Mouse (Mus musculus) thymus, postnatal 14 days (tissue): ENCODE results near the gene Cdk18.
A peak's percentile ranks its signal among the peaks of the same experiment; 100 is the strongest.

Source experiments
- DNase-seq: peaks from one replicate; pipeline ENCODE4 v3.0.0; 2021

Cdk18 gene

DNA sequence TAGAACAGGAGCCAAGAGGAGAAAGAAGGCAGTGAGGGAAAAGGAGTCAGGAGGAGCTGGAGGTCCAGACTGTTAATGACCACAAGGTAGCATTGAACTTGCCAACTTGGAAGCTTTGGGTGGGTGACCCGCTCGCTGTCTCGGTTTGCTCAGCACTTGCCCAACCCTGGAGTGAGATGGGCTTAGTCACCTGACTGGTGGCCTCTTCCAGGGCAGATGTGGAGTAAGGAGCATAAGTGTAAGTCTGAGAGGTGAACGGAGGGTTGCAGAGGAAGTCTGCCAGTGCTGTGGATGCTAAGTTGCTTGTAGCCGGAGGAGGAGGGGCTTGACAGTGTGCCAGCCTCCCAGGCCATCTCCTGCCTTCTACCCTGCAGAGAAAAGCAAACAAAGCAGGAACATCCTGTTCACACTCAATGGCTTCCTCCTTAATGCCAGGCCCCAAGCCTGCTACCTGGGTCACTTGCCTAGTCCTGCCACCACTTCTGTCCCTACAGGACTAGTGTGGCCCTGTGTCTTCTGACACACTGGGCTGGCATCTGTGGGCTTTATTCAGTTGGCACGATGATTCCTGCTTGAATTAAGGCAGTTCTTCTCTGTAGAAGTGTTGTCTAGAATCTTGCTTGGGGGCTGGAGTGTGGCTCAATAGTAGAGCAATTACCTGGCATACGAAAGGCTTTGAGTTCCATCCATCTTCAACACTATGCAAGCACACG is 6.6 kb upstream of the Cdk18 start:
- no peak for DNase-seq

GRCm38 (mm10) chr1:132144837-132145236 is 5.4 kb upstream of the Cdk18 start:
- DNase-seq, result no peak

DNA sequence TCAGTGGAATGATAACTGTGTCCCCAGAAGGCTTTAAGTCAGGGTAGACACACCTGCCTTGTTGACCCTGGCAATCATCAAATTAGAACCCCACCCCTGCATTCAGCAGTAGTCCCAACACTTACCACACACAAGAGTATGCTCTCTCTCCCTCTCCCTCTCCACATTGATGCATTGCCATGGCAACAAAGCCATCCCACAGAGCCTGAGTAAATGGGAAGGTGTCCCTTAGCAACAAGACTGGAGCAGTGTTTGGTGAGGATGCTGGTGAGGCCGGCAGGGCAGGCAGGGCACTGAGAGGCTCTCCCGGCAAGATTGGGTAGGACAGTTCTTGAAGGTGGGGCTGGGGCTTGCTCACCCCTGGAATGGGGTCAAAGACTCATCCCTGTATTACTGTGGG is 4.7 kb upstream of the Cdk18 start:
- DNase-seq, result no peak

DNA sequence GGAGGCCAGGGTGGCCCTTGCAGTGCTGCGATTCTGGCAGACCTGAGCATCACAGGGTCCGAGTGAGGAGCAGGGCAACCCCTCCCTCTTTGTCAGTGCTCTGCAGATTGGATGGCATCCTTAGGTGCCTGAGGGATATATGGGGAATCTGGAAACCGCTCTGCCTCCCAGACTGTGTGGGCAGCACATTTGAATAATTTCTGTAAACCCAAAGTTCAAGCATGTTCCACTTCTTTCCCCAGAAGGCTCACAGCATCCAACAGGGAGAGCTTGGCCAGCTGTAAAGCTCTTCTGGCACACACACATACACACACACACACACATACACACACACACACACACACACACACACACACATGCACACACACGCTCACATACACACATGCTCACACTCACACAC is 4.2 kb upstream of the Cdk18 start:
- DNase-seq, result no peak

- no peak for DNase-seq
Measured at GRCm38 (mm10) chr1:132143079-132143478, 3.6 kb upstream of the Cdk18 start.

DNA sequence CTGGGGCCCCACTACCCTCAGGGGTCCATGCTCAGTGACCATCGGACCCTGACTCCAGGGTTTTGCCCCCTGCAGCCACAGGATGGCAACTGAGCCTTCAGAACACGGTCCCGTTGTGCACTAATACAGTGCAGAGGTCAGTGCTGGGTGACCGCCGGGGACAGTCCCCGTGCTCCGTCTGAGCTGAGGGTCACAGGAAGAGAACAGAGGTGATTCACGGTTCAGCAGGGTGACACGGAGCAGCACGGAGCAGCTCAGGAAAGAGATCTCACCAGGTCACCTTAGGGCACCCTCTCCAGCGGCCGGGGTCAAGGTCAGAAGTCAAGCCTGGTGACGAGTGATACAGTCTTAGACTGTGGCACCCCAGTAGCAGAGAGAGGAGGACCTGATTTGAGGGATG is 2.3 kb upstream of the Cdk18 start:
- DNase-seq, result no peak

DNA sequence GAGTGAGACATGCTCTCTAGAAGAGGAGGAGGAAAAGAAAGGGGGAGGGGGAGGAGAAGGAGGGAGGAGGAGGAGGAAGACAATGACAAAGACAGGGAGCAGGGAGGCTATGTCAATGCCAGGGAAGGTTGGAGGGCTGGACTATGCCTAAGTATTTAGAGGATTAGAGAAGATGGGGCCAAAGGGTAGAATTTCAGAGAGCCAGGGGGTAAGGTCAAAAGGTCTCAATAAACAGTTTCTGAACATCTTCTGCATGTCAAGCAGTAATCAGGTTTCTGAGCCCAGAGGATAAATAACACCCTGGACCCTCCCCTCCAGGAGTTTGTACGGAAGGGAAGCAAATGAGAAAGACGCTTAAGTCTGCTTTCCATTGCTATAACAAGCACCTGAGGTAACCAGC is 1.7 kb upstream of the Cdk18 start:
- DNase-seq, result no peak

- no peak for DNase-seq
Measured at GRCm38 (mm10) chr1:132140574-132140973, 1.1 kb upstream of the Cdk18 start.

DNA sequence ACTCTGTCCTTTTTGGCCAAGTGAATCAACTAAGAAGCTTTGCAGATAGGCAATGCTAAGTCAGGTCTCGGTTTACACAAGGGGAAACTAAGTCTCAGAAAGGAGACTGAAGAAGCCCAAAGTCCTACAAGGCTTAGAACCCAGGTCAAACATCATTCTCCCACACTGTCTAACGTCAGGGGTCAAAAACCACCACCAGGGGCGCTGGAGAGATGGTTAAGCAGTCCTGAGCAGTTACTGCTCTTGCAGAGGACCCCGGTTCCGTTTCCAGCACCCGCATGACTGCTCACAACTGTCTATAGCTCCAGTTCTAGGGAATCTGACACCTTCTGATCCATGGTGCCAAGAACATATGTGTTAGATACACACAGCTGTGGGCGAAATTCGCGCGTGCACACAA is 687 bp upstream of the Cdk18 start:
- DNase-seq, result peak; percentile 57

DNA sequence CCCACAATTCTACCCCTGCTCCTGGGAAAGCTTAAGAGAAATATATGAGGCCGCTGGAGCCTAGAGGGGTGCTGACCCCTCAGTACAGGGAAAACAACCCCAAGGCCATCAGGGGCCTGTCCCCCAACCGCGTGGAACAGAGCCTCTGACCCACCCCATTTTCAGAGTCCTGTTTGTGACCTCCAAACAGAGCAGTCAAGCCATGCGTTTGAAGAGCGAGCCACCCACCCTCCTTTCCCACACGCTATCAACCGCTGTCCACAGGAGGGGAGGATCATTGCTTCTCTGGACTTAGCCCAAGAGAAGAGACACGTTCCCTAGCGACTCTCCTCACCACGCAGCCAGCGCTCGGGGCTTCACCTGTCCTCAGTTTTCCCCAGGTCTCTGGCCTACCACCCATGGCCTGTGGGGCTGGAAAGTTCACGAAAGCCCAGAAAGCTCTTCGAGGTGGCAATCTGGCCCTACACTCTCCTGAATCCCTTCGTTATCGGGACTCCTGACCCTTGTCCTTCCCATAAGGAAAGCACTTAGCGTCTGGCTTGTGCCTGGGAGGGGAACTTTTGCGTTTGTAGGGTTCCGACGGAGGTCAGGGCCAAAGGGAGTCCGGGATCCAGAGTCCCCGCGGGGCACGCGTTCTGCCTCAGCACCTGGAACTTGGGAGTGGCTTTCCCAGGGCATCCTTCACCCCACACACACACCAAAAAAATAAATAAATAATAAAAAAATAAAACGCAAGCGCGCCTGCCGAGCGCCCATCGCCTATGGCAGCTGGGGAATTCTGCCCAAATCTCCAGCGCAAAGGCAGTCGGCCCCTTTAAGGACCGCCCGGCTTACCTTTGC is 688 bp downstream of the Cdk18 start:
- no peak for DNase-seq

GRCm38 (mm10) chr1:132137935-132138575 is 1.4 kb downstream of the Cdk18 start:
- DNase-seq, result no peak

- no peak for DNase-seq
Measured at GRCm38 (mm10) chr1:132136847-132137246, 2.6 kb downstream of the Cdk18 start.

- no peak for DNase-seq
Measured at GRCm38 (mm10) chr1:132135631-132136030, 3.9 kb downstream of the Cdk18 start.

- DNase-seq, result no peak
Measured at GRCm38 (mm10) chr1:132128311-132128710, 11.2 kb downstream of the Cdk18 start.

GRCm38 (mm10) chr1:132125803-132126405 is 13.6 kb downstream of the Cdk18 start:
- DNase-seq, result peak; percentile 37

DNA sequence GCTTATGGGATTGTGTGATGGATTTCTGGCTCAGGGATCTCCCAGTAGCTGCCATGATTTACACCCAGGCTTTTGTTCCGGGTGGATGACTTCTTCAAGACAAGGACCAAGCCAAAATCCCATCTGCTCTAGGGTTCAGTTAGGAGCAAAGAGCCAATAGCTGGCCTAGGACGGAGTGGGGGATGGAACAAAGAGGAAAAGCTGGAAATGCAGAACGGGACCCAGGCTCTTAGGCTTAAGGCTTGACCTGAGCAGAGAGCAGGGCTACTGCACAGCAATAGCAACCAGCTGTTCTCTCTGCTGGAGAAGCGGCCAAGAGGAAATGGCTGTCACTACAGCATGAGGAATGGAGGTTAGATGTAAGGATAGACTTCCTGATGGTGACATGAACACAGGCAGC is 14.2 kb downstream of the Cdk18 start:
- no peak for DNase-seq

- DNase-seq, result no peak
Measured at GRCm38 (mm10) chr1:132123420-132124014, 16.0 kb downstream of the Cdk18 start.

GRCm38 (mm10) chr1:132121895-132122294 is 17.6 kb downstream of the Cdk18 start:
- no peak for DNase-seq

DNA sequence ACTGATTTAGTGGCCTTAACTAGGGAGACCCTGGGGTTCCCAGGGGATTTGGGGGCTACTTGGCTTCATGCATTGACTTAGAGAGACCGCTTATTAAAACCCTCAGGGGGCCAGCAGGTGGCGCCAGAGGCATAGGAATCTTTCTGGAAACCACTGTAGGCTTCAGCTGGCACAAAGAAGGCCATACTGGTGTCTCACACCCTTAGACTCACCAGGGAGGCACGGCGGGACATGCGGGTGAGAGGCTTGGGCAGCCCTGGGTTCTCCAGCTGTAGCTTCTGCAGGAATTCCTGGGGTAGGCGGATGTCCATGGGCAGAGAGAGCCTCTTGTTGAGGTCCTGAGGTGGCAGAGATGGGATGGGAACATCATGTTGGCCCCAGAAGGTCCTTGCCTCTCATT is 18.2 kb downstream of the Cdk18 start:
- DNase-seq, result peak; percentile 83

DNA sequence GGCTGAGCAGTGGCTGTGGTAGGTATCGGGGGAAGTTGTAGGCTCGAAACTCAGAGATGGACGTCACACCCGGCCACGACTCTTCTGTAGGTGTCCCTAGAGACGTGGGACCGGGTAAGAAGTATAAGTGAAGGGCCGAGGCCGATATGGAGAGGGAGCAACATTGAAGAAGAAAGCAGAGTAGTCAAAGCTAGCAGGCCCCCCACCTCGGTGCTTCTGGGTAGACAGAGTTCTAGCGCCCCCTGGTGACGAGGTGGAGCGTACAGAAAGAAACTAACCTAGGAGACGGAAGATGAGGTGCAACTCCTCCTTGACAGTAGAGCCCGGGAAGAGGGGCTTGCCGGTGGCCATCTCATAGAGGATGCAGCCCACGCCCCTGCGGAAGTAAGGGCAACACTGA is 22.9 kb downstream of the Cdk18 start:
- DNase-seq, result peak; percentile 86

- no peak for DNase-seq
Measured at GRCm38 (mm10) chr1:132113098-132113497, 26.4 kb downstream of the Cdk18 start.

- no peak for DNase-seq
Measured at GRCm38 (mm10) chr1:132112426-132112825, 27.1 kb downstream of the Cdk18 start.

GRCm38 (mm10) chr1:132111411-132111810 is 28.1 kb downstream of the Cdk18 start:
- DNase-seq, result no peak
